Mouse (Mus musculus) ES-E14 (cell line): ENCODE measurements around the gene Vps33b. TPM values are rescaled to one million over a fixed set of nuclear protein-coding genes. Genes with fewer than 3 reads are reported as not detected.

ENCODE experiments used
- DNase-seq: peaks from one replicate; pipeline ENCODE4 v3.0.0-alpha.2; 2013; ENCODE audit warnings: low read depth, low spot score
- H3K27ac ChIP-seq: 2 replicates; pipeline ENCODE4 v1.5.1; 2012; ENCODE audit warnings: low read depth, mild to moderate bottlenecking, low read length, moderate library complexity, mixed read lengths; ENCODE audit not compliant: poor library complexity, insufficient read depth, severe bottlenecking
- H3K36me3 ChIP-seq: 2 replicates; pipeline ENCODE4 v1.6.1; 2012; ENCODE audit warnings: mild to moderate bottlenecking, low read length, moderate library complexity, mixed read lengths; ENCODE audit not compliant: control insufficient read depth, poor library complexity, insufficient read depth, severe bottlenecking
- H3K4me1 ChIP-seq, 2 experiments: fragments of 150-350 bp in 1 of 2; sonication (generic) in 1 of 2; 2 replicates each; pipeline ENCODE4 v1.6.1; 2012; ENCODE audit warnings: low read length in 2 of 2, mild to moderate bottlenecking in 1 of 2, mixed read lengths in 1 of 2; ENCODE audit not compliant: control insufficient read depth in 2 of 2, insufficient read depth in 2 of 2, poor library complexity in 1 of 2
- H3K4me3 ChIP-seq, 2 experiments: fragments of 150-350 bp in 1 of 2; sonication (generic) in 1 of 2; 2 replicates each; pipeline ENCODE4 v1.5.1; 2012; ENCODE audit warnings: low read length in 2 of 2, low read depth in 1 of 2, mild to moderate bottlenecking in 1 of 2, mixed read lengths in 1 of 2; ENCODE audit not compliant: insufficient read depth in 1 of 2, poor library complexity in 1 of 2, severe bottlenecking in 1 of 2
- H3K9ac ChIP-seq: 2 replicates; pipeline ENCODE4 v1.6.1; 2012; ENCODE audit warnings: low read depth, mild to moderate bottlenecking, low read length, mixed read lengths; ENCODE audit not compliant: poor library complexity, insufficient read depth, severe bottlenecking
- H3K9me3 ChIP-seq: fragments of 150-350 bp; sonication (generic); 2 replicates; pipeline ENCODE4 v1.6.1; 2012; ENCODE audit warnings: low read depth, mild to moderate bottlenecking, low read length; ENCODE audit not compliant: control insufficient read depth, insufficient read depth
- CHD2 ChIP-seq: IDR thresholded peaks from 2 replicates; pipeline ENCODE4 v1.6.1; 2014; ENCODE audit warnings: mild to moderate bottlenecking, low read depth, low read length, inconsistent platforms
- HCFC1 ChIP-seq: IDR thresholded peaks from 2 replicates; pipeline ENCODE4 v1.6.1; 2012; ENCODE audit warnings: low read length, inconsistent platforms, borderline replicate concordance; ENCODE audit not compliant: insufficient read depth
- MAFK ChIP-seq: IDR thresholded peaks from 2 replicates; pipeline ENCODE4 v1.6.1; 2014; ENCODE audit warnings: mild to moderate bottlenecking, low read depth, low read length, inconsistent platforms; ENCODE audit not compliant: insufficient read depth
- ZC3H11A ChIP-seq: IDR thresholded peaks from 2 replicates; pipeline ENCODE4 v1.6.1; 2012; ENCODE audit warnings: low read depth, mild to moderate bottlenecking, inconsistent platforms, low read length, borderline replicate concordance
- ZNF384 ChIP-seq: IDR thresholded peaks from 2 replicates; pipeline ENCODE4 v1.6.1; 2012; ENCODE audit warnings: low read depth, low read length, inconsistent platforms
- in situ Hi-C, 2 experiments: fragments of 600-800 bp; cut with MboI; formaldehyde crosslinking; loops; one replicate each; pipeline ENCODE4 v1.15.1; 2025; ENCODE audit warnings: low sequenced_read_pairs in 2 of 2, inconsistent platforms in 1 of 2; ENCODE audit not compliant: unreplicated experiment in 2 of 2
- total RNA-seq: library from RNA; depleted of rRNA; stranded (reverse); fragments of 300-350 nt; gene quantifications from 2 replicates; pipeline ENCODE4 v1.2.3, GENCODE M21; 2012

Vps33b gene
- total RNA-seq, 1 experiment: 21.1 TPM

- no peak for TF ChIP-seq CHD2
- TF ChIP-seq ZC3H11A: no peak
- TF ChIP-seq MAFK: no peak
- TF ChIP-seq HCFC1: no peak
- no peak for TF ChIP-seq ZNF384
- peaks cover 26% of the 10 kb centered on the region for H3K36me3 ChIP-seq
Observed at GRCm38 (mm10) chr7:80281646-80282045, 12.2 kb downstream of the Vps33b start.

GRCm38 (mm10) chr7:80283226-80283918, 13.9 kb downstream of the Vps33b start:
- peaks cover 34% of the 10 kb centered on the region for H3K36me3 ChIP-seq
- H3K4me1 ChIP-seq: no peaks in the 10 kb centered on the region
- TF ChIP-seq MAFK (no peak), HCFC1 (no peak), CHD2 (no peak), ZNF384 (no peak), ZC3H11A (no peak)
- in situ Hi-C loops: no loop called here
- H3K9me3 ChIP-seq: no peaks in the 10 kb centered on the region
- H3K4me3 ChIP-seq: no peak overlapping the region
- H3K27ac ChIP-seq: no peak overlapping the region
- no peak for DNase-seq
- no peak overlapping the region for H3K9ac ChIP-seq

More at GRCm38 (mm10) chr7:80281646-80282045, 12.2 kb downstream of the Vps33b start:
- no peak overlapping the region for H3K9ac ChIP-seq
- H3K4me3 ChIP-seq: no peak overlapping the region
- no peak overlapping the region for H3K27ac ChIP-seq
- no peaks in the 10 kb centered on the region for H3K4me1 ChIP-seq
- in situ Hi-C loops: no loop called here
- no peak for DNase-seq
- H3K9me3 ChIP-seq: no peaks in the 10 kb centered on the region

GRCm38 (mm10) chr7:80284391-80284790, 14.9 kb downstream of the Vps33b start:
- Histone ChIP-seq H3K27ac (no peak overlapping the region), H3K9me3 (no peaks in the 10 kb centered on the region), H3K4me3 (no peak overlapping the region), H3K9ac (no peak overlapping the region), H3K4me1 (no peaks in the 10 kb centered on the region), H3K36me3 (peaks cover 34% of the 10 kb centered on the region)
- in situ Hi-C loops: no loop called here
- TF ChIP-seq ZC3H11A (no peak), CHD2 (no peak), ZNF384 (no peak), HCFC1 (no peak), MAFK (no peak)
- no peak for DNase-seq

- TF ChIP-seq CHD2: no peak
- no peak for TF ChIP-seq ZC3H11A
- no peak for TF ChIP-seq ZNF384
- no peak for TF ChIP-seq MAFK
- no peak for TF ChIP-seq HCFC1
- Histone ChIP-seq H3K4me1 (no peaks in the 10 kb centered on the region), H3K4me3 (no peak overlapping the region), H3K9me3 (no peaks in the 10 kb centered on the region), H3K9ac (no peak overlapping the region), H3K27ac (no peak overlapping the region), H3K36me3 (peaks cover 35% of the 10 kb centered on the region)
- in situ Hi-C loops: no loop called here
- no peak for DNase-seq
Observed at GRCm38 (mm10) chr7:80285725-80286124, 16.3 kb downstream of the Vps33b start.

- DNase-seq: no peak
- in situ Hi-C loops: no loop called here
- no peak overlapping the region for H3K4me3 ChIP-seq
- H3K9me3 ChIP-seq: no peaks in the 10 kb centered on the region
- H3K27ac ChIP-seq: no peak overlapping the region
- H3K36me3 ChIP-seq: peaks cover 37% of the 10 kb centered on the region
- H3K4me1 ChIP-seq: no peaks in the 10 kb centered on the region
- no peak overlapping the region for H3K9ac ChIP-seq
- TF ChIP-seq ZNF384 (no peak), CHD2 (no peak), MAFK (no peak), ZC3H11A (no peak), HCFC1 (no peak)
Observed at GRCm38 (mm10) chr7:80287736-80288135, 18.3 kb downstream of the Vps33b start.
